Mouse (Mus musculus) regulatory T cell (primary cell): ENCODE measurements around the gene Tor1a.

Source experiments
- in situ Hi-C: fragments of 300-600 bp; cut with MboI, MseI; formaldehyde crosslinking; loops from one replicate; pipeline ENCODE4 v1.15.1; 2025; ENCODE audit warnings: high pct_unique_total_duplicates

Tor1a gene

DNA sequence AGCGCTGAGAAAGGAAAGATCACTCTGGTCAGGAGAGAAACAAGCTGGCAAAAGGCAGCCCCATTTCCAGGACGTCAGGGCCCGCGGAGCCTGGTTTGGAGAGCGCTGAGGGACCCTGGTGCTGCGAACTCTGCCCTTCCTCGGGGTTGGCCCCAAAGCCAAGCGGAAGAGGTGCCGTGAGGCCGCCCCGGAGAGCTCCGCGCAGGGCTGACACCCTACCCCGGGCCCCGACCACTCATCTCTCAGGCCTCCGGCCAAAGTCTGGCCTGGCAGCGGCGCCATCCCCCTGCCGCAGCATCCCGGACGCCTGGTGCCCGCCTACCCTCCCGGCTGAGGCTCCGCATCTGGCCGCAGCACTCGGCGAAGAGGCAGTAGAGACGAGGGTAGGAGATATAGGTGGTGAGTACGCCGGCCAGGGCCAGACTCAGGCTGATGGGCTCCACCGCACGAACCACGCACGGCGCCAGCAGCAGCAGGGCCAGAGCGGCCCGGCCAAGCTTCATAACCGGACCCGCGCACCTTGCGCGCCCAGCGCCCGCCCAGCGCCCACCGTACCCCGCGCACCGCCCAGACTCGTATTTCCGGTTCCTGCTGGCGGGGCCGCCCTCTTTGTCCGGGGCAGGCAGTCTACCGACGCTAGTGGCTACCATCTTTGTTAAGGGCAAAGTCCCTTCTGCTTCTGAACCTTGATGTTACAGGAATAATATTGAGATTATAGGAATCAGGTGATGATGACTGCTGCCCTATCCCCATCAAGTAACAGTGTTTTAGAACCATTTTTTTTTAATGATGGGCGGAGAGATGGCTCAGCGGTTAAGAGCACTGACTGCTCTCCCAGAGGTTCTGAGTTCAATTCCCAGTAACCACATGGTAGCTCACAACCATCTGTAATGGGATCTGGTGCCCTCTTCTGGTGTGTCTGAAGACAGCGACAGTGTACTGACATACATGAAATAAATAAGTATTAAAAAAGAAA lies at the start of gene Tor1a:
TSS of gene Tor1a (minus strand) at position 582 of the 976 bp plus-strand sequence.
- in situ Hi-C loops: no loop called here

GRCm38 (mm10) chr2:31013371-31014120 lies 45.8 kb upstream of the Tor1a start:
- in situ Hi-C loops: loop anchor here (10.0 kb wide), 1 partner anchor 261 kb away; no protein-coding TSS in a partner anchor

DNA sequence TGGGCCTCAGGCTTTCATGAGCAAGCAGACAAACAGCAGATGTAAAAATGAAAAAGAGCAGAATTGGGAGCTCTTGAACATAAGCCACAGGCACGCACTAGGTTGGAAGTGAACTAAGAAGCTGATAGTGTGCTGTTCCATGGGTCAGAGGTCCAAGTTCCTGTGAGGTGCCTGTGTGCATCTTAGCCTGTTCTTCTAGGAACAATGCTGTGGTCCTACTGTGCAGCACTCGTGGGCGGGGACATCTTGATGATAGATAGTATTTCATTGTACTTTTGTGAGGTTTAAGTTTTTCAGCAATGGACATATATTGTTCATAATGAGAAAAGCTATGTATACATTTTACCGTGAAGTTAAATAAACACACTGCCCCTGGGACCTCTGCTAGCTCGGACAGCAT lies 39.5 kb upstream of the Tor1a start:
- in situ Hi-C loops: no loop called here

GRCm38 (mm10) chr2:31006434-31006833 lies 38.7 kb upstream of the Tor1a start:
- in situ Hi-C loops: no loop called here

DNA sequence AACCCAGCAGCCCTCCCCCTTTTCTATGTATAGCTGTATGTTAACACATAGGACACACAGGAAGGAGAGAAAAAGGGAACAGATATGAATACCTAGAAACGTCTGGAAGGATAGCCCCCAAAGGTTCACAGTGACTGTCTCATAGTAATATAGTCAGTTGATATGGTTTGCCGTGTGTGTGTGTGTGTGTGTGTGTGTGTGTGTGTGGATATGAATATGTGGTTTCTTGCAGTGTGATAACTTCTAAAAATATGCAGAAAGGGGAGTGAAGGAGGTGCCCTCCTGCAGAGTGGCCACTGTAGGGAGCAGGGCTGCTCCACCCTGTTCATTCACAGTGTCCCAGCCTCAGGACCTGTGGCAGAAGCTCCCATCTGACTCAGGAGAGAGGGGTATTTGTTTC lies 37.7 kb upstream of the Tor1a start:
- in situ Hi-C loops: no loop called here

GRCm38 (mm10) chr2:31002857-31003256 lies 35.1 kb upstream of the Tor1a start:
- in situ Hi-C loops: no loop called here

- in situ Hi-C loops: no loop called here
Observed at GRCm38 (mm10) chr2:30998443-30999260, 30.9 kb upstream of the Tor1a start.

- in situ Hi-C loops: no loop called here
Observed at GRCm38 (mm10) chr2:30995432-30995996, 27.8 kb upstream of the Tor1a start.

DNA sequence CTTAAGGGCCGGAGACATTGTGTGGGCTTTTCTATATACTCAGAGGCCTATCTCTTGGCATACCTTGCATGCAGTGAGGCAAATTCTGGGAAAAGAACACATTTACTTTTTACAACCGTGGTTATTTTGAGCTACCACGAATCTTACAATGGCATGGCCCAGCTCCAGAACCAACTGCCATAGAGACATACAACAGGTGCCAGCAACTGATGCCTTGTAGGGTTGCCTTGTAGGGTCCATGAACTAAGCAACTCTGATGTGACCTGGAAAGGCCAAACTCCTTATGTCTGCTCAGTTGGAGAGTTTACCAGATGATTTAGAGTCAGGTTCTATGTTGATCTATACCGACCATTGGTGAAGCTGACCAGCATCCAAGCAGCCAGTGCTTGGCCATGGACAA lies 27.1 kb upstream of the Tor1a start:
- in situ Hi-C loops: no loop called here

DNA sequence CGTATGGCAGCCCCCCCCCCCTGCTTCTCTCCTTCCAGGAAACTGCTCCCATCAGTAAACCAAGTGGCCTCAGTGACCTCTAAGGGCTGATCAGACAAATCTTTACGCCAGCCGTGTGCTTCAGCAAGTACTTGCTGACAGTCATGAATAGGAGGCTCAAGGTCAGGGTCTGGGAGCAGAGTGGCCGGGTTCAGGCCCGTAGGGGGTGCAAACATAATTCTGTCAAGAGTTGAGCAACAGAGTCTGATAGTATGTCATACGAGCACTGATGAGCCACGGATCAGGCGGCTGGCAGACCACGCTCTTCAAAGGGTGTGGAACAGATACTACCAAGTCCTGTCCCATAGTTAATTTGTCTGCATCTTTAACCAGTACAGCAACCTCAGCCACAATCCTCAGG lies 22.5 kb upstream of the Tor1a start:
- in situ Hi-C loops: no loop called here

DNA sequence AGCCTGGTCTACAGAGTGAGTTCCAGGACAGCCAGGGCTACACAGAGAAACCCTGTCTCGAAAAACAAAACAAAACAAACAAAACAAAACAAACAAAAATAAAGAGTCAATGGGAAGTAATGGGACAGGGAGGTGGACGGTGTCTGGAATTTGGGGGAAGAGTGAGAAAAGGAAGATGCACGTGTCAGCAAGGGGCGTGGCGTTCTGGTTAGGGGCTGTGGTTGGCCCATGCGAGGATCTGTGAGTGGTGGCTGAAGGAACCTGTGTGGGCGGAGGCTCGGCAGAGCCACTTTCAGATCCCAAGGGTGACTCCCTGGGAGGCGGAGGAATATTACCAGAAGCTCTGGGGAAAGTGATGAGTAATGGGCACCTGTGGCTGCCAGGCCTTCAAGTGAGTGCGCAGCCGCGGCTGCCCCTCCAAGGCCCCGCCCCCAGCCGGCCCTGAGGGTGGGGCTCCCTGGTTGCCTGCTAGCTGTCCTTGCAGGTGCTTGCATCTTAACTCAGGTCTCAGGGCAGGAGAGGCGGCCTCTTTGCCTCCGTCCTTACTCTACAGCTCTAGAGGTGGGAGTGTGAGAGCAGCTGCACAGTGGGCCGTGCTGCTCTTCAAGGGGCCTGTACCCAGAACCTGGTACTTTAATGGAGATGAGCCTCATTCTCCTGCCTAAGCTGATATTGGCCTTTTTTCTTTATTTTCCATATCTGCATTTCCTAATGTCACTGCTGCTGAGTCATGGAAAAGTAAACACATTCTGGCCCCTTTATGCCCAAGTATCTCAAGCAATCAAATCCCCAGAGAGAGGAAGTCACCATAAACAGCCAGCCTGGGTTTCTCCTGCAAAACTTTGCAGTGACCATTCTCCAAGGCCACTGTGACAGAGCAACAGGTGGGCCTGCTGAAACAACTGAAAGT lies 17.6 kb upstream of the Tor1a start:
- in situ Hi-C loops: no loop called here

DNA sequence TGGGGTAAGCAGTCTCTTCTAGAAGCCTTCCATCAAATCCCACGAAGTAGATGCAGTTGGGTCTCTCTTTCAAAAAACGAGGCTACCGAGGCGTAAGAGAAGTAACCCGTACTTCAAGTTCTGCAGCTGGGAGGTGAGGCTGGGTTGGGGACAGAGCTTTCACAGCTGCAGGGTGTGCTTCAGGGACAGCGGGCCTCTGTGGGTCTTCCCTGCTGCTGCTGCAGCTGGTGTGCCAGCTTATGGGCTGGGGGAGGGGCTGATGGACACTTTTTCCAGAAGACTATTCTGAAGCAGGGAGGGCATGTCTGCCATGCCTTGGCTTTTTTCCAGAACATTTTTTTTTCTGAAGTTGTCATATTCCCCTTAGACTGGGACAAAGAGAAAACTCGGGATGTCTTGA lies 15.3 kb upstream of the Tor1a start:
- in situ Hi-C loops: no loop called here

GRCm38 (mm10) chr2:30981790-30982513 lies 14.2 kb upstream of the Tor1a start, which contains the start of the genes BC005624 and Usp20:
TSS of gene BC005624 (minus strand) at chr2:30982201.
TSS of gene Usp20 (plus strand) at chr2:30982279.
- in situ Hi-C loops: no loop called here

- in situ Hi-C loops: no loop called here
Observed at GRCm38 (mm10) chr2:30966826-30967225, 907 bp downstream of the Tor1a start.

DNA sequence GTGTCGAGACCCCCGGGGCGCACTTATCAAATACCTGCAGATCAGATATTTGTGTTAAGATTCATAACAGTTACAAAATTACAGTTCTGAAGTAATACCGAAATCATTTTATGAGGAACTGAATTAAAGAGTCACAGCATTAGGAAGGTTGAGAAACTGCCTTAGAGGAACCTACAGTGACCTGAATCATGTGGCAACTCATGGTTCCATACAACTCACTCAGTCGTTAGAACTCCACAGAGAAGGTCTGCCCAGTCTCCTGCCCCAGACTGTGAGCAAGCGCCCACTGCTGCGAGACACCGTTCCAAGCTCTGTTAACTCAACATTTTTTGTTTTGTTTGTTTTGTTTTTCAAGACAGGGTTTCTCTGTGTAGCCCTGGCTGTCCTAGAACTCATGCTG lies 2.1 kb downstream of the Tor1a start:
- in situ Hi-C loops: no loop called here

- in situ Hi-C loops: no loop called here
Observed at GRCm38 (mm10) chr2:30962570-30963254, 5.0 kb downstream of the Tor1a start.

- in situ Hi-C loops: no loop called here
Observed at GRCm38 (mm10) chr2:30959856-30960255, 7.9 kb downstream of the Tor1a start.

- in situ Hi-C loops: no loop called here
Observed at GRCm38 (mm10) chr2:30958726-30959125, 9.0 kb downstream of the Tor1a start.

DNA sequence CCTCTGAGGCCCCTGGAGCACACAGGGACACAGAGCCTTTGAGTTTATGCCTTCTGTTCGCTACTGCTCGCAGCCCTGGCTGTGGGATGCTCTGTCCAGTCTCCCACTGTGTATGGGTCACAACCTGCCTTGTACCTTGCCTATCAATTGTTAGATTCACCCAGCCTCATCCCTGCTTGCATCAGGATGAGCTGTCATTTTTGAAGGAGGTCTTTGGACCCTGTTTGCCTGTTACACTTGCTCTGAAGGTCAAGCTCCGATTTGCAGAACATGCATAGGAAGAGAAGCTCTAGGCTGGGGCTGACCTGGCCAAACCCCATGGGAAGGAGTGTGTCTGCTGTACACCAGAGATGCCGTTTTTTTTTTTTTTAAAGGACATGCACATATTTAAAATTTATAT lies 10.2 kb downstream of the Tor1a start:
- in situ Hi-C loops: no loop called here
